Mouse (Mus musculus): ENCODE data around the gene Gm21454.
"Not testable (repeated sequence)": the region's sequence is repeated elsewhere in the genome, so short reads cannot be mapped to it uniquely, and the experiment has no call there.

The Gm21454 gene

GRCm38 (mm10) chrY:13252091-13252490 lies at the start of gene Gm21454, which contains the start of gene Gm21440:
TSS of gene Gm21454 (plus strand) at chrY:13252442.
TSS of gene Gm21440 (plus strand) at chrY:13252391.
- not testable (repeated sequence) for DNase-seq (ENCODE audit: low spot score in 2 of 2)

DNA sequence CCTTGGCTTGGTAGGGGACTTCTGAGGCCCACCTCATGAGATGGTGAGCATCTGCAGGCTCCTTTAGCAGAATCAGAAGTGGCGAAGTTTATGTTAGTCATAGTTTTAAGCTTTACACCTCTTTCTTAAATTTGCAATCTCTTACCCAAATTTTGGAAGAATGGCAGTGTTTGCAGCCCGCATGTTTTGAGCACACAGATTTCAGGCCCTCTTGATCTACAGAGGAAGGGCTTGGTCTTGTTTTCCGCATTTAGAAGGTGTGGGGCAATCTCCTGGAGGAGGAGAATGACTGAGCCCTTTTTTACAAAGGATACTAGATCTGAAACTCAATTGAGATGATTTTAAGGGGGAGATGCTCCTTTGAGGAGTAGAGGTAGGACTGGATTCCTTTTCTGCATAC lies 28.4 kb upstream of the Gm21454 start, which contains the start of gene Gm21828:
TSS of gene Gm21828 (minus strand) at position 101 of the 400 bp plus-strand sequence.
- not testable (repeated sequence) for DNase-seq (ENCODE audit: low spot score in 2 of 2)

GRCm38 (mm10) chrY:13348963-13349362 lies 96.7 kb downstream of the Gm21454 start, which contains the start of gene Gm21725:
TSS of gene Gm21725 (minus strand) at chrY:13349063.
- not testable (repeated sequence) for DNase-seq (ENCODE audit: low spot score in 2 of 2)

All from urinary bladder, postnatal 4 days (tissue).